Mouse (Mus musculus) cerebellum, adult 11-12 months (tissue): ENCODE measurements around the gene Fignl1.
A peak's percentile ranks its signal among the peaks of the same experiment; 100 is the strongest.

Experiments
- DNase-seq: peaks from one replicate; pipeline ENCODE4 v3.0.0; 2022

Fignl1 gene

DNA sequence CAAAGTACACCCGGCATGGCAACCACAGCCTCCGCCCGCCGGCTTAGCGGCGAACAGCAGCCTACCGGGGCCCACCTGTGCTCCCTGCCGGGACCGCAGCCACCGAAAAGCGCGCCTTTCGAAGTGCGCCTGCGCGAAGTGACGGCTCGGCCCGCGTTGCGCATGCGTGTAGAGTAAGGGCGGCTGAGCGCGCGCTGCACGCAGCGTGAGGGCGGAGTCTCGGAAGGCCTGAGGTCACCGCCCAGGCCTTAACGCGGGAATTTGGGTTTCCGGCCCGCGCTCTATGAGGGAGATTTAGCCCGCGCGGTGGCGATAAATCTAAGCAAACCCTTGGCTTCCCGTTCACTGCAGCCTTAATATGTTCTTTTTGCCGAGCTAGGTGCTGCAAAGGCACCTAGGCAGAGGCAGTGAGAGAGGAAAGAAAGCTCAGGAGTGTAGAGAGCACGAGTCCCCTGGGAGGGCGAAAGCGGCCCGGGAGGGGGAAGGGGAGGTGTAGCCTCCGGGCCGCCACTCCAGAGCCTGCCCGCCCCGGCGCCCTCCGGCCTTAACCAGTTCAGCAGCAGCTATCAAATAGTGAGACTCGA lies at the start of gene Fignl1:
Gene Fignl1 (minus strand): TSS at position 143 of the 584 bp plus-strand sequence.
- DNase-seq, result peak; percentile 94

- no peak for DNase-seq
Observed at GRCm38 (mm10) chr11:11856959-11857358, 48.2 kb upstream of the Fignl1 start.

GRCm38 (mm10) chr11:11855685-11856131 lies 46.9 kb upstream of the Fignl1 start:
- no peak for DNase-seq

DNA sequence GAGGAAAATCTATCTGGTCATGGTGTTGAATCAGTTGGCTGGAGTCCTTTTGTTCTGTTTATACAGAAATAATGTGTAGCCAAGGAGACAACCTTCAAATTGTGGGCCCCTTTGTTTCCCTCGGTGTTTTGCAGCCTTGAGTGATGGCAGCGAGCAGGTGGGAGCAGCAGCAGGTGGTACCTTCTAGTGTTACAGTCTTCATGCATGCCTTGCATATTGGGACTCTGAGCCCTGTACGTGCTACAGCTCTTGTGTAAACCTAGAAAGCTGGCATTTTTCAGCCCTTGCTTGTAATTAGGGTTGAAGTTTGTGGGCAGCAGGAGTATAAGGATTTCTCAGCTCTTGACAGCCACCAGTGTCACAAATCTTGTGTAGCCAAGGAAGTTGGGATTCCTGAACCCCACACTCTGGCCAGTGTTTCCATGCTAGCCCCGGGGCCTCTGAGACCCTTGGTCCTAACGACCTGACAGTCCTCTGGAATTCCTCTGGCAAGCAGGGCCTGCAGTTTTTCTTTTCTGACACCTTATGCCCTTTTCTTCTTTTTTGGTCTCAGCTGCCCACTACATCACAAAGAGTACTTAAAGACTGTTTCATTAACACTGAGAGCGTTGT lies 46.4 kb upstream of the Fignl1 start:
- no peak for DNase-seq

- no peak for DNase-seq
Observed at GRCm38 (mm10) chr11:11853731-11854461, 45.1 kb upstream of the Fignl1 start.

DNA sequence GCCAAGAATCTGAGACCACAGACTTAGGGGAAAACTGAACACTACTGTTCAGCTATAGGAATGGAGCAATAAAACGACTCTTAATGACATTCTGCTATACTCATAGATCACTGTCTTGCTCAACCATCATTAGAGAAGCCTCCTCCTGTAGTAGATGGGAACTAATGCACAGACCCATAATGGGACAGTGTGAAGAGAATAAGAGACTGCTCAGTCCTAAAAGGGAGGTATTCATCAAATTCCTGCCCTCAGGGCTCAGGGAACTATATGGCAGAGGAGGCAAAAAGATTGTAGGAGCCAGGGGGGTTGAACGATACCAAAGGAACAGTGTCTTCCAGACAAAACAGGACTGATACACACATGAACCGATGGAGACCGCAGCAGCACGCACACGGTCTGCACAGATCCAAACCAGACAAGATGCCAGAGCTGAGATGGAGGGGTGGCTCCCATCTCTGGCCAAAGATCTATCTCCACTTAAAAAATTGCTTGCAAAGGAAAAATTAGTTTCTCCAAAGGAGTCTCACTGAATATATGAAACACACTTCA lies 43.3 kb upstream of the Fignl1 start:
- DNase-seq, result no peak

- peak; percentile 36 for DNase-seq
Observed at GRCm38 (mm10) chr11:11850476-11851267, 41.9 kb upstream of the Fignl1 start.

GRCm38 (mm10) chr11:11849513-11850311 lies 41.0 kb upstream of the Fignl1 start:
- DNase-seq, result no peak

DNA sequence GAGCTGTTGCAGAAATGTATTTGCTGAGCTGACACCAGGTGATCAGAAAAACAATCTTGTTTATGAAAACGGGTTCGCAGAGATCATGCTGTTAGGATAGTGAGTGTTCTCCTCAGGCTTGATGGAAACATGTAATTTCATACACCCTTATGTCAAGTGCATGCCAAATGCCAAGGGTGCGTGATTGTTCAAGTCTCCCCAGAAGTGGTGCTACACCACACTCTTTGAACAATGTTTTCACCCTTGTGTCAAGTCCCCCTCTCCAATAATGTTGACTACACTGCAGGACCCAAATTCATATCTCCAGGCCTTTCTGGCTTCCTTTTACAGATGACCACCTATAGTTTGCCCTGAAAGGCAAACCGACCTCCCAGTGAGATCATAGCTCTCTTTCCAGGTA lies 39.7 kb upstream of the Fignl1 start:
- DNase-seq, result no peak

GRCm38 (mm10) chr11:11845044-11845443 lies 36.3 kb upstream of the Fignl1 start:
- DNase-seq, result no peak

- peak; percentile 70 for DNase-seq
Observed at GRCm38 (mm10) chr11:11844367-11844971, 35.7 kb upstream of the Fignl1 start.

DNA sequence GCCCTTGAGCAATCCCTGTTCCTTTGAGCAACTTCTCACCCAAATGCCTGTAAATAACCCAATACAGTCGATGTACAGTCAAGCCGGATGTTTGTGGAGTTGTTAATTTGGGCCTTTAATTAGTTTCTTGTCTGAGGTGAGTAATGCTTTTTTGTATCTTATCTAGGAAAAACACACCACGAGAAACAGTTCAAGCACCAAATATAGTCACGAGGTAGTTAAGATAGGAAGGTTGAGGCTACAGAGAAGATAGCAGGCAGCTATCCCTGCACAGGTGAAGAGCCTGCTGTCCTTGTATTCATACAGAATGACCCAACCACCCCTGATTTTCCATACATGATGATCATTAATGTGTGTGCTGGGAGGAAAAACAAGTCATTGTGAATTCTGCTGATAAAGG lies 32.8 kb upstream of the Fignl1 start:
- DNase-seq, result no peak

DNA sequence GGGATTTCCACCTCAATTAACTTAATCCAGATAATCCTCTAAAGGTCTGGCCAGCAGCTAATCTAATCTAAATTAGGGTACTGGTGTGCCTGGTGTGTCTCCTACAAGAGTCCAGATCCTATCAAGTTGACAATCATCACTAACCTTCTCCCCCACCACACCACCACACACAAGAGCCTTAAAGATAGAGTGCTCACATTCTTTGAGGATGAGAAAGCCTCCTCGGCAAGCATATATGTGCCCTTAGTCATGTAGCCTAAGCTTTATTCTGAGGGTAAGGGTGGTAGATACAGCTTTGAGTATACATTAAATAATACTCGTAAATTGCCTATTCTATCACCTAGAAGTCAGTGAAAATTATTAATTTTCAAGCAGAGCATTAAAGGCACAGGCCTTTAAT lies 32.0 kb upstream of the Fignl1 start:
- no peak for DNase-seq

GRCm38 (mm10) chr11:11839874-11840273 lies 31.1 kb upstream of the Fignl1 start:
- DNase-seq, result no peak

- DNase-seq, result no peak
Observed at GRCm38 (mm10) chr11:11837384-11837783, 28.6 kb upstream of the Fignl1 start.

DNA sequence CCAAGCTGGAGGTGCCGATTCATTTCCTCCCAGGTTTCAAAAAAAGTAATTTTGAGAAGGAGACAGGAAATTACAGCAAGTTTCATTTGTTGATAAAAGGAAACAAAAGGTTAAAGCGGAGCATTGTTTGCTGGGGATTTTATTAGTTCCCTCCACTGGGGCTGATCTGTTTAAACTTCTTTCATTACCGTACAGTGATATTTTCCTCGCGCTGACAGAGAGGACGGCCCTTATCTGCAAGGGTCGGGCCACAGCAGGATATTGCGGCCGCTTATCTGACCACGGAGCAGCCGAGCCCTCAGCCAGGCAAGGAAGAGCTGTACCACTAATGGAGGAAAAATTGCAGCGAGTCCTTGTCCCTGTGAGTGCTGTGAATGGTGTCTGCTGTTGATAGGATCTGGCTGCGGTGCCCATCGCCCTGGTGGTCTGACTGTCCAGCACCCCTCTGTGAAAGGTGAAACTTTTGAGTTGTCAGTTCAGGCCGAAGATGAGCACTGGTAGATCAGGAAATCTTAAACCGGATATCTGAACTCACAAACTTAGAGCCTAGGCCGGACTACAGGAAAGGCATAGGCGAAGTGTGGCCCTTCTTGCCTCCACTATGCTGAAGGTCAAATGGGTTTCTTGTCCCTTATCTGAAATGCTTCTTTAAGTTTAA lies 28.1 kb upstream of the Fignl1 start:
- no peak for DNase-seq

- no peak for DNase-seq
Observed at GRCm38 (mm10) chr11:11836262-11836661, 27.5 kb upstream of the Fignl1 start.

GRCm38 (mm10) chr11:11835791-11836190 lies 27.0 kb upstream of the Fignl1 start:
- DNase-seq, result no peak

DNA sequence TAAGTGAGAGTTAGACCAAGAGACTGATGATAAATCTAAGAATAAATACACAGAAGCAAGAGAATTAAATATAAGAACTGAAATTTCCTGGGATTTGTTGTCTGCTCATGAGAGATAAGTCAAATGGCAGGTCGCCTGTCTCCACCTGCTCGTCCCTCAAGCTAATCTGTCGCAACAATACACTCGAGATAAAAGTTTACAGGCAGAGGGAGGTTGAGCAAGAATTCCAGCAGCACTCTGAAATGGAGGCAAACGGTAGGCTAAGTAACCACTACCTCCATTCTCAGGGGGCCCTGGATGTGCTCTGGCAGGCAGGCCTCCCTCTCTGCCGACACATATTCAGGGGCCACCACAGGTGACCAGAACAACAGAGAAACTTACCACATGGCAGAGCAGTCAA lies 26.6 kb upstream of the Fignl1 start:
- no peak for DNase-seq

DNA sequence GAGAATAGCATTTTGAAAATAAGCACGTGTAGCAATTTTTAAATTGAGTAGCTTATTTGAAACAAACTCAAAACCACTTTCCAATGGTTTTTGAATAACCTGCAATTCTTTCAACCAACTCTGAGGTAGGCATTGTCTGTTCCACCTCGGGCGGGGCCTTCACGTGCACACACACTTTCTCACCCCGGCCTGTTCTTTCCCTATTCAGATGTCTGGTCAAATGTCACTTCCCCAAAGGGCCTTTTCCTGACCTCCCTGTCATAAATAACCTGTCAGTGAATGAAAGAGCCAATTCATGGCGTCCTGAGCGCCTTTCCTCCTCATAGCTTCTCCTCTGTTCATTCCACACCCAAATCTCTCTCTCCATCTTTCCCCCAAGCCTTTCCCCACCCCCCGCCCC lies 24.3 kb upstream of the Fignl1 start:
- no peak for DNase-seq

- DNase-seq, result no peak
Observed at GRCm38 (mm10) chr11:11832755-11833084, 24.0 kb upstream of the Fignl1 start.
